Mouse (Mus musculus) stomach, embryonic 15.5 days (tissue): Measurements from ENCODE around the gene Top1. TPM values are rescaled to one million over a fixed set of nuclear protein-coding genes. Genes with fewer than 3 reads are reported as not detected.

Experiments
- ATAC-seq: fragments of 200-750 bp; cut with Nextera tagmentation; 2 replicates; pipeline ENCODE4 v1.8.0; 2017; ENCODE audit warnings: low read depth, moderate number of reproducible peaks, moderate TSS enrichment; ENCODE audit not compliant: insufficient read depth, low FRiP score
- H3K27ac ChIP-seq: fragments of 300-500 bp; sonication (generic); 2 replicates; pipeline ENCODE4 v1.5.1; 2015; ENCODE audit warnings: mild to moderate bottlenecking, inconsistent platforms
- H3K27me3 ChIP-seq: fragments of 300-500 bp; sonication (generic); replicated peaks from 2 replicates; pipeline ENCODE4 v1.6.1; 2015; ENCODE audit warnings: inconsistent platforms
- H3K36me3 ChIP-seq: fragments of 300-500 bp; sonication (generic); 2 replicates; pipeline ENCODE4 v1.6.1; 2015; ENCODE audit warnings: inconsistent platforms
- H3K4me1 ChIP-seq: fragments of 300-500 bp; sonication (generic); 2 replicates; pipeline ENCODE4 v1.6.1; 2015; ENCODE audit warnings: inconsistent platforms
- H3K4me2 ChIP-seq: fragments of 300-500 bp; sonication (generic); 2 replicates; pipeline ENCODE4 v1.6.1; 2015; ENCODE audit warnings: mild to moderate bottlenecking, inconsistent platforms
- H3K4me3 ChIP-seq: fragments of 300-500 bp; sonication (generic); replicated peaks from 2 replicates; pipeline ENCODE4 v1.5.1; 2015; ENCODE audit warnings: inconsistent platforms
- H3K9ac ChIP-seq: fragments of 300-500 bp; sonication (generic); 2 replicates; pipeline ENCODE4 v1.6.1; 2015; ENCODE audit warnings: inconsistent platforms
- H3K9me3 ChIP-seq: fragments of 300-500 bp; sonication (generic); 2 replicates; pipeline ENCODE4 v1.6.1; 2016; ENCODE audit warnings: inconsistent platforms
- WGBS: fragments of 180-500 bp; shearing (Covaris S2); methylation state at CpG from one replicate; pipeline ENCODE4 v1.1.7; 2015; 5-methylcytosine and 5-hydroxymethylcytosine counted together
- polyA plus RNA-seq: library from polyadenylated mRNA; unstranded; fragments of >200 nt; fragmentation: Nextera tagmentation; extraction: Ambion mirVana; gene quantifications from 2 replicates; pipeline ENCODE4 v1.2.1, GENCODE M21; 2015

Gene Top1
- polyA plus RNA-seq, 1 experiment from 2014 or later, result 76.9 TPM

GRCm38 (mm10) chr2:160620279-160620963 is 25.3 kb upstream of the Top1 start:
- Histone ChIP-seq H3K27ac (peak overlapping the region; percentile 77), H3K4me3 (no peak overlapping the region), H3K4me2 (peak overlapping the region; percentile 33; the same call in 1 of the 2 replicates), H3K9ac (no peak overlapping the region), H3K4me1 (peaks cover 27% of the 10 kb centered on the region), H3K27me3 (no peaks in the 10 kb centered on the region), H3K36me3 (no peaks in the 10 kb centered on the region), H3K9me3 (no peaks in the 10 kb centered on the region)
- 0 out of 2 replicates have a peak, but pooled peaks have one; percentile 0 for ATAC-seq
- 60% methylated on average over 6 of the region's 6 CpGs for WGBS

- Histone ChIP-seq H3K4me3 (no peak overlapping the region), H3K4me1 (peaks cover 27% of the 10 kb centered on the region), H3K27ac (peak overlapping the region; percentile 77), H3K9me3 (no peaks in the 10 kb centered on the region), H3K27me3 (no peaks in the 10 kb centered on the region), H3K4me2 (no peak overlapping the region), H3K36me3 (no peaks in the 10 kb centered on the region), H3K9ac (no peak overlapping the region)
- WGBS, result 84% methylated on average over 11 of the region's 11 CpGs
- no peak for ATAC-seq
These were observed 24.7 kb upstream of the Top1 start for GRCm38 (mm10) chr2:160621001-160621448.

- H3K4me2 ChIP-seq, result peak overlapping the region; percentile 26; the same call in 1 of the 2 replicates
- H3K27ac ChIP-seq, result peak overlapping the region; percentile 51
- H3K27me3 ChIP-seq, result no peaks in the 10 kb centered on the region
- no peak overlapping the region for H3K9ac ChIP-seq
- H3K36me3 ChIP-seq, result no peaks in the 10 kb centered on the region
- 27% methylated on average over 5 of the region's 5 CpGs for WGBS
- H3K4me1 ChIP-seq, result peaks cover 27% of the 10 kb centered on the region
- no peaks in the 10 kb centered on the region for H3K9me3 ChIP-seq
- H3K4me3 ChIP-seq, result no peak overlapping the region
- peak; percentile 41; the same call in 1 of the 2 replicates for ATAC-seq
These were observed 24.0 kb upstream of the Top1 start for GRCm38 (mm10) chr2:160621661-160622211.

GRCm38 (mm10) chr2:160622646-160623045 is 23.0 kb upstream of the Top1 start:
- no peaks in the 10 kb centered on the region for H3K9me3 ChIP-seq
- peak overlapping the region; percentile 51 for H3K27ac ChIP-seq
- WGBS, result 73% methylated on average over 3 of the region's 3 CpGs
- no peak for ATAC-seq
- no peaks in the 10 kb centered on the region for H3K36me3 ChIP-seq
- H3K4me3 ChIP-seq, result no peak overlapping the region
- H3K4me2 ChIP-seq, result no peak overlapping the region
- no peaks in the 10 kb centered on the region for H3K27me3 ChIP-seq
- H3K9ac ChIP-seq, result no peak overlapping the region
- H3K4me1 ChIP-seq, result peaks cover 27% of the 10 kb centered on the region

GRCm38 (mm10) chr2:160623745-160624144 is 21.9 kb upstream of the Top1 start:
- ATAC-seq, result no peak
- Histone ChIP-seq H3K4me3 (no peak overlapping the region), H3K36me3 (no peaks in the 10 kb centered on the region), H3K27ac (no peak overlapping the region), H3K9ac (no peak overlapping the region), H3K27me3 (no peaks in the 10 kb centered on the region), H3K4me1 (peaks cover 27% of the 10 kb centered on the region), H3K4me2 (no peak overlapping the region), H3K9me3 (no peaks in the 10 kb centered on the region)
- WGBS, result 73% methylated on average over 3 of the region's 3 CpGs

- Histone ChIP-seq H3K9me3 (no peaks in the 10 kb centered on the region), H3K4me3 (no peak overlapping the region), H3K27me3 (no peaks in the 10 kb centered on the region), H3K9ac (no peak overlapping the region), H3K27ac (no peak overlapping the region), H3K36me3 (no peaks in the 10 kb centered on the region), H3K4me1 (0 out of 2 replicates have a peak, but pooled peaks cover under 1% of the 10 kb centered on the region), H3K4me2 (no peak overlapping the region)
- 79% methylated on average over 11 of the region's 11 CpGs for WGBS
- no peak for ATAC-seq
These were observed 18.3 kb upstream of the Top1 start for GRCm38 (mm10) chr2:160627207-160628025.

- no peak for ATAC-seq
- Histone ChIP-seq H3K9me3 (no peaks in the 10 kb centered on the region), H3K9ac (no peak overlapping the region), H3K4me3 (no peak overlapping the region), H3K36me3 (no peaks in the 10 kb centered on the region), H3K4me2 (no peak overlapping the region), H3K4me1 (no peaks in the 10 kb centered on the region), H3K27ac (no peak overlapping the region), H3K27me3 (no peaks in the 10 kb centered on the region)
- WGBS, result 74% methylated on average over 5 of the region's 5 CpGs
These were observed 17.6 kb upstream of the Top1 start for GRCm38 (mm10) chr2:160628055-160628454.

- Histone ChIP-seq H3K9ac (no peak overlapping the region), H3K9me3 (no peaks in the 10 kb centered on the region), H3K27me3 (no peaks in the 10 kb centered on the region), H3K27ac (no peak overlapping the region), H3K4me1 (no peaks in the 10 kb centered on the region), H3K4me3 (no peak overlapping the region), H3K4me2 (no peak overlapping the region), H3K36me3 (no peaks in the 10 kb centered on the region)
- no peak for ATAC-seq
- WGBS, result 89% methylated on average over 12 of the region's 12 CpGs
These were observed 16.8 kb upstream of the Top1 start for GRCm38 (mm10) chr2:160628666-160629527.

- Histone ChIP-seq H3K27me3 (no peaks in the 10 kb centered on the region), H3K4me1 (no peaks in the 10 kb centered on the region), H3K9ac (no peak overlapping the region), H3K27ac (no peak overlapping the region), H3K4me3 (no peak overlapping the region), H3K4me2 (no peak overlapping the region), H3K9me3 (no peaks in the 10 kb centered on the region), H3K36me3 (no peaks in the 10 kb centered on the region)
- no peak for ATAC-seq
- 87% methylated on average over 8 of the region's 8 CpGs for WGBS
These were observed 16.2 kb upstream of the Top1 start for GRCm38 (mm10) chr2:160629528-160629830.

- Histone ChIP-seq H3K4me1 (no peaks in the 10 kb centered on the region), H3K27ac (no peak overlapping the region), H3K4me3 (no peak overlapping the region), H3K9ac (no peak overlapping the region), H3K4me2 (no peak overlapping the region), H3K27me3 (no peaks in the 10 kb centered on the region), H3K9me3 (no peaks in the 10 kb centered on the region), H3K36me3 (no peaks in the 10 kb centered on the region)
- WGBS, result 76% methylated on average over 9 of the region's 9 CpGs
- ATAC-seq, result no peak
These were observed 14.7 kb upstream of the Top1 start for GRCm38 (mm10) chr2:160630872-160631597.
